Mouse (Mus musculus): ENCODE results near the gene Pcca. TPM values are rescaled to one million over a fixed set of nuclear protein-coding genes. Genes with fewer than 3 reads are reported as not detected.

The Pcca gene
- polyA plus RNA-seq, 1 experiment, result 10.3 TPM

GRCm38 (mm10) chr14:122688378-122688777 lies 154.3 kb downstream of the Pcca start:
- H3K36me3 ChIP-seq (ENCODE audit: control insufficient read depth, insufficient read depth), result peaks cover 7% of the 10 kb centered on the region
- TF ChIP-seq MAX (IDR thresholded peaks at IDR 0.05), result no peak
- TF ChIP-seq FOSL1 (IDR thresholded peaks at IDR 0.05; ENCODE audit: insufficient read depth, low read length, poor library complexity, severe bottlenecking), result no peak
- no peak for TF ChIP-seq CEBPB (IDR thresholded peaks at IDR 0.05; ENCODE audit: low read depth)
- TF ChIP-seq USF1 (IDR thresholded peaks at IDR 0.05; ENCODE audit: low read depth), result no peak
- TF ChIP-seq MYOD1 (IDR thresholded peaks at IDR 0.05; ENCODE audit: control insufficient read depth, insufficient read length, low read depth), result no peak
- no peak for TF ChIP-seq MYOG (IDR thresholded peaks at IDR 0.05; ENCODE audit: control insufficient read depth, extremely low read depth, insufficient read length)
- no peak for TF ChIP-seq CTCF (IDR thresholded peaks at IDR 0.05; ENCODE audit: control insufficient read depth, insufficient read depth, insufficient read length)
- H3K27me3 ChIP-seq (ENCODE audit: control insufficient read depth, insufficient read depth, insufficient read length), result no peaks in the 10 kb centered on the region
- no peak overlapping the region for H3ac ChIP-seq (ENCODE audit: control insufficient read depth, insufficient read length, low read depth)
- H3K79me2 ChIP-seq (ENCODE audit: control insufficient read depth, insufficient read depth), result no peaks in the 10 kb centered on the region
- no peaks in the 10 kb centered on the region for H3K79me3 ChIP-seq (ENCODE audit: low read depth)
- H3K4me3 ChIP-seq (ENCODE audit: insufficient read depth, poor library complexity, severe bottlenecking), result no peak overlapping the region

DNA sequence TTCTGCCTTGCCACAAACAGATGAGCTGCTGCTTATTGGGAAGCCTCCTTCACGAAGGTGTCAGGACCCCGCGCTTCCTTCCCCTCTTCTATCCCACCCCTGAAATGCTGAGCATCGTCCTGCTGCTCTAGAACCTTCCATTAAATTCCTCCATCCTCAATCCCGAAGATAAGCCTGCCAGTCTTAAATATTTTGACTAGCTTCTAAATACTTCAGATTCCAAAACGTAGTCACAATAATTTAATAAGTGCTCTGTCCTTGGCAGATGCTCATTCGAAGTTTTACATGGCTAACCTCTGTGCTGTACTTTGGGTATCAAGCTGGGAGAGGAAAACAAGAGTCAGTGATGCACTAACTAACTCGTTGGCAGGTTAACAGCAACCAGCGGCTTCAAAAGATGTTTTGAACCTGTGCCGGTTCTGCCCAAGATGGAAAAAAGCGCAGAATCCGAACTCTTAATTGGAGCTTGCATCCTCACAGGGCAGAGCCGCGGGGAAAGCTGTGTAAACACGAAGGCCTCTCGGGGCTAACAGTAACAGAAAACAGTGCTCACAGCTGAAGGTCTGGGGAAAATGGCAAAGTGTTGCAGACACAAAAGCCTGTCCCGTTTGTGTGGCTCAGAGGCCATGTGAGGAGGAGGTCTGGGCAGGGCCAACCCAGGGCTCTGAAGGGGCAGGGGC lies 155.2 kb downstream of the Pcca start:
- H3ac ChIP-seq (ENCODE audit: control insufficient read depth, insufficient read length, low read depth), result no peak overlapping the region
- H3K36me3 ChIP-seq (ENCODE audit: control insufficient read depth, insufficient read depth), result peaks cover 7% of the 10 kb centered on the region
- TF ChIP-seq CTCF (IDR thresholded peaks at IDR 0.05; ENCODE audit: control insufficient read depth, insufficient read depth, insufficient read length) (no peak), MYOD1 (IDR thresholded peaks at IDR 0.05; ENCODE audit: control insufficient read depth, insufficient read length, low read depth) (no peak), MYOG (IDR thresholded peaks at IDR 0.05; ENCODE audit: control insufficient read depth, extremely low read depth, insufficient read length) (no peak), USF1 (IDR thresholded peaks at IDR 0.05; ENCODE audit: low read depth) (no peak), MAX (IDR thresholded peaks at IDR 0.05) (no peak), CEBPB (IDR thresholded peaks at IDR 0.05; ENCODE audit: low read depth) (no peak), FOSL1 (IDR thresholded peaks at IDR 0.05; ENCODE audit: insufficient read depth, low read length, poor library complexity, severe bottlenecking) (no peak)
- H3K4me3 ChIP-seq (ENCODE audit: insufficient read depth, poor library complexity, severe bottlenecking), result no peak overlapping the region
- no peaks in the 10 kb centered on the region for H3K27me3 ChIP-seq (ENCODE audit: control insufficient read depth, insufficient read depth, insufficient read length)
- no peaks in the 10 kb centered on the region for H3K79me3 ChIP-seq (ENCODE audit: low read depth)
- no peaks in the 10 kb centered on the region for H3K79me2 ChIP-seq (ENCODE audit: control insufficient read depth, insufficient read depth)

DNA sequence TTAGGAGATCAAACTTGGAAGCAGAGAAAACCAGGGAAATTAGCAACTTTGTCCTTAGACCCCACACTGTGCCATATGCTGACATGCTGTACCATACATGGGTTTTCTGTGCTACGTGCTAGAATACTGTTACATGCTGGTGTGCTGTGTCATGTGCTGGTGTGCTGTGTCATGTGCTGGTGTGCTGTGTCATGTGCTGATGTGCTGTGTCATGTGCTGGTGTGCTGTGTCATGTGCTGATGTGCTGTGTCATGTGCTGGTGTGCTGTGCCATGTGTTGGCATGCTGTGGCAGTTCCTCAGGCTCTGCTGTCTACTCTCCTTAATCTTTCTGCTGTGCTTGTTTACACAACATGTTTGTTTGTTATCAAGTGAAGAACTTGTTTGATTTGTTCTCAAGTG lies 157.4 kb downstream of the Pcca start:
- no peaks in the 10 kb centered on the region for H3K79me2 ChIP-seq (ENCODE audit: control insufficient read depth, insufficient read depth)
- H3K79me3 ChIP-seq (ENCODE audit: low read depth), result no peaks in the 10 kb centered on the region
- H3ac ChIP-seq (ENCODE audit: control insufficient read depth, insufficient read length, low read depth), result no peak overlapping the region
- peaks cover 7% of the 10 kb centered on the region for H3K36me3 ChIP-seq (ENCODE audit: control insufficient read depth, insufficient read depth)
- no peak overlapping the region for H3K4me3 ChIP-seq (ENCODE audit: insufficient read depth, poor library complexity, severe bottlenecking)
- TF ChIP-seq USF1 (IDR thresholded peaks at IDR 0.05; ENCODE audit: low read depth) (no peak), CTCF (IDR thresholded peaks at IDR 0.05; ENCODE audit: control insufficient read depth, insufficient read depth, insufficient read length) (no peak), MAX (IDR thresholded peaks at IDR 0.05) (no peak), MYOD1 (IDR thresholded peaks at IDR 0.05; ENCODE audit: control insufficient read depth, insufficient read length, low read depth) (no peak), FOSL1 (IDR thresholded peaks at IDR 0.05; ENCODE audit: insufficient read depth, low read length, poor library complexity, severe bottlenecking) (no peak)
- no peaks in the 10 kb centered on the region for H3K27me3 ChIP-seq (ENCODE audit: control insufficient read depth, insufficient read depth, insufficient read length)

- Histone ChIP-seq H3K79me2 (ENCODE audit: control insufficient read depth, insufficient read depth) (no peaks in the 10 kb centered on the region), H3K27me3 (ENCODE audit: control insufficient read depth, insufficient read depth, insufficient read length) (no peaks in the 10 kb centered on the region), H3ac (ENCODE audit: control insufficient read depth, insufficient read length, low read depth) (no peak overlapping the region), H3K36me3 (ENCODE audit: control insufficient read depth, insufficient read depth) (no peaks in the 10 kb centered on the region), H3K79me3 (ENCODE audit: low read depth) (no peaks in the 10 kb centered on the region), H3K4me3 (ENCODE audit: insufficient read depth, poor library complexity, severe bottlenecking) (no peak overlapping the region)
- no peak for TF ChIP-seq CEBPB (IDR thresholded peaks at IDR 0.05; ENCODE audit: low read depth)
Measured at GRCm38 (mm10) chr14:122700333-122700732, 166.2 kb downstream of the Pcca start.

DNA sequence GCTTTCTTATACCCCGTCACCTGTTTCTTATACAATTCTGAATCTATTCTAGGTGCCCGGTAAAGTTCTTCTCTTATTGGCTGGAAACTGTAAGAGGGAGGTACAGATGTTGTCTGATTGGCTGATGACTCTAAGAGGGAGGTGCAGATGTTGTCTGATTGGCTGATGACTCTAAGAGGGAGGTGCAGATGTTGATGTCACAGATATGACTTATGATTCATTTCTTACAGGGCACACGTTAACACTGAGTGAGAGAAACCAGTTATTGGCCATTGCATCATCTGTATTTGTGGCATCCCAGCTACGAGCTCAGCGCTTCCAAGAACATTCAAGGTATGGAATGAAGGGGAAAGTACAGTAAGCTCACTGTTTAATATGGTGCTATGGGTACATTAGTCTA lies 179.7 kb downstream of the Pcca start:
- Histone ChIP-seq H3K4me3 (ENCODE audit: insufficient read depth, poor library complexity, severe bottlenecking) (no peak overlapping the region), H3ac (ENCODE audit: control insufficient read depth, insufficient read length, low read depth) (no peak overlapping the region), H3K36me3 (ENCODE audit: control insufficient read depth, insufficient read depth) (no peaks in the 10 kb centered on the region), H3K79me3 (ENCODE audit: low read depth) (no peaks in the 10 kb centered on the region), H3K79me2 (ENCODE audit: control insufficient read depth, insufficient read depth) (no peaks in the 10 kb centered on the region), H3K27me3 (ENCODE audit: control insufficient read depth, insufficient read depth, insufficient read length) (no peaks in the 10 kb centered on the region)
- TF ChIP-seq MYOG (IDR thresholded peaks at IDR 0.05; ENCODE audit: control insufficient read depth, extremely low read depth, insufficient read length), result no peak
- TF ChIP-seq CTCF (IDR thresholded peaks at IDR 0.05; ENCODE audit: control insufficient read depth, insufficient read depth, insufficient read length), result no peak
- no peak for TF ChIP-seq USF1 (IDR thresholded peaks at IDR 0.05; ENCODE audit: low read depth)
- no peak for TF ChIP-seq CEBPB (IDR thresholded peaks at IDR 0.05; ENCODE audit: low read depth)
- TF ChIP-seq MYOD1 (IDR thresholded peaks at IDR 0.05; ENCODE audit: control insufficient read depth, insufficient read length, low read depth), result no peak
- TF ChIP-seq MAX (IDR thresholded peaks at IDR 0.05), result no peak
- no peak for TF ChIP-seq FOSL1 (IDR thresholded peaks at IDR 0.05; ENCODE audit: insufficient read depth, low read length, poor library complexity, severe bottlenecking)

GRCm38 (mm10) chr14:122714911-122715310 lies 180.8 kb downstream of the Pcca start:
- no peak overlapping the region for H3ac ChIP-seq (ENCODE audit: control insufficient read depth, insufficient read length, low read depth)
- TF ChIP-seq CEBPB (IDR thresholded peaks at IDR 0.05; ENCODE audit: low read depth) (no peak), USF1 (IDR thresholded peaks at IDR 0.05; ENCODE audit: low read depth) (no peak), FOSL1 (IDR thresholded peaks at IDR 0.05; ENCODE audit: insufficient read depth, low read length, poor library complexity, severe bottlenecking) (no peak), MYOG (IDR thresholded peaks at IDR 0.05; ENCODE audit: control insufficient read depth, extremely low read depth, insufficient read length) (no peak), MAX (IDR thresholded peaks at IDR 0.05) (no peak), MYOD1 (IDR thresholded peaks at IDR 0.05; ENCODE audit: control insufficient read depth, insufficient read length, low read depth) (no peak), CTCF (IDR thresholded peaks at IDR 0.05; ENCODE audit: control insufficient read depth, insufficient read depth, insufficient read length) (no peak)
- H3K4me3 ChIP-seq (ENCODE audit: insufficient read depth, poor library complexity, severe bottlenecking), result no peak overlapping the region
- H3K79me3 ChIP-seq (ENCODE audit: low read depth), result no peaks in the 10 kb centered on the region
- no peaks in the 10 kb centered on the region for H3K79me2 ChIP-seq (ENCODE audit: control insufficient read depth, insufficient read depth)
- H3K36me3 ChIP-seq (ENCODE audit: control insufficient read depth, insufficient read depth), result no peaks in the 10 kb centered on the region
- no peaks in the 10 kb centered on the region for H3K27me3 ChIP-seq (ENCODE audit: control insufficient read depth, insufficient read depth, insufficient read length)

Measured in C2C12 (cell line).